Mouse (Mus musculus): ENCODE results near the gene Gfpt1. TPM values are rescaled to one million over a fixed set of nuclear protein-coding genes. Genes with fewer than 3 reads are reported as not detected.

Gfpt1 gene
- polyA plus RNA-seq (2012): 13.5 and 37.0 TPM in 2 replicates

GRCm38 (mm10) chr6:87042337-87043130 is at the start of gene Gfpt1:
Gene Gfpt1, plus strand, starts transcription at chr6:87042846.
- no peak for TF ChIP-seq GATA1 (IDR thresholded peaks at IDR 0.05; ENCODE audit: low read length)

GRCm38 (mm10) chr6:86994254-86994653 is 48.4 kb upstream of the Gfpt1 start:
- TF ChIP-seq GATA1 (IDR thresholded peaks at IDR 0.05; ENCODE audit: low read length): no peak

- TF ChIP-seq GATA1 (IDR thresholded peaks at IDR 0.05; ENCODE audit: low read length): no peak
Observed at GRCm38 (mm10) chr6:86996629-86997307, 45.9 kb upstream of the Gfpt1 start.

DNA sequence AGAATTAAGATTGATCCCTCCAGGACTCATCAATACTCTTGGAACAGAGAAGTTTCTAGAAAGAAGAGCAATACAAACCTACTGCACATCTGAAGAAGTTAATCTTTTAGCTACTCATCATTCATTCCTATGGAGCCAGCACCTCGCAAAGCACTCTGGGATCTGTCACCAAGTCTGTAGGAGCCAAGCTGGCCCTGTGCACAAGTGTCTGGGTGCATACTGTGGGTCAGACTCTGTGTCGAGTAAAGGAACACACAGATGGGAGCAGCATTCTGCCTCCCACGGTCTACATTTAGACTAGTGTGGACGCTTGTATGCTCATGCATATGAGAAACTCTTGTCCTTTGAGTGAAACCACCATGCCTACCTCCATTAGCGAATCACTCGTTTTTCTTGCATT is 45.3 kb upstream of the Gfpt1 start:
- no peak for TF ChIP-seq GATA1 (IDR thresholded peaks at IDR 0.05; ENCODE audit: low read length)

GRCm38 (mm10) chr6:87001995-87002394 is 40.7 kb upstream of the Gfpt1 start:
- no peak for TF ChIP-seq GATA1 (IDR thresholded peaks at IDR 0.05; ENCODE audit: low read length)

DNA sequence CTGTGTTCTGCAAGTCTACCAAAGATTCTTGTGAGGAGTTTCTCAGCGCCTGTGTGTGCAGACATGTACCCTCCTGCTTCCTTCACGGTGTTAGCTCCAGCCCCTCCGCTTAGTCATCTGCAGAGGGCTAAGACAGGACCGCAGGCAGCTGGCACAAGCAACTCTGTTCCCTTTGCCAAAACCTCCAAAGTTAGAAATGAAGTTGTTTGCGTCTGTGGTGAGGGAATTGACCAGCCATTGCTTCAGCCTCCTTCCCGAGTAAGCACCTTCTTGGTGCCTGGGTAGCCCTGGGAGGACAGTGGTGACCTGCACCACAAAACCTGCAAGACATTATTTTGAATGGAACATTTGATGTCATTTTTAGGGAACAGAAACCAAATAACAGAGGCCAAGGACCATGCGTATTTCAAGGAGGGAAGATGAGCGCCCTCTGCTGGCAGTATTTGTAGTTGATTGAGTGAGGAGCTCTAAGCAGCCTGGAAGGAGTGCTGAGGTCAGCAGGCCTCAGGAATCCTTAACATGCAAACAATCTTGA is 40.1 kb upstream of the Gfpt1 start:
- TF ChIP-seq GATA1 (IDR thresholded peaks at IDR 0.05; ENCODE audit: low read length): no peak

- no peak for TF ChIP-seq GATA1 (IDR thresholded peaks at IDR 0.05; ENCODE audit: low read length)
Observed at GRCm38 (mm10) chr6:87004099-87004498, 38.5 kb upstream of the Gfpt1 start.

GRCm38 (mm10) chr6:87005577-87005976 is 37.1 kb upstream of the Gfpt1 start:
- no peak for TF ChIP-seq GATA1 (IDR thresholded peaks at IDR 0.05; ENCODE audit: low read length)

GRCm38 (mm10) chr6:87008887-87009286 is 33.8 kb upstream of the Gfpt1 start, which contains the start of gene Nfu1:
Gene Nfu1, plus strand, starts transcription at chr6:87009236.
- no peak for TF ChIP-seq GATA1 (IDR thresholded peaks at IDR 0.05; ENCODE audit: low read length)

- no peak for TF ChIP-seq GATA1 (IDR thresholded peaks at IDR 0.05; ENCODE audit: low read length)
Observed at GRCm38 (mm10) chr6:87009692-87010328, 32.8 kb upstream of the Gfpt1 start.

DNA sequence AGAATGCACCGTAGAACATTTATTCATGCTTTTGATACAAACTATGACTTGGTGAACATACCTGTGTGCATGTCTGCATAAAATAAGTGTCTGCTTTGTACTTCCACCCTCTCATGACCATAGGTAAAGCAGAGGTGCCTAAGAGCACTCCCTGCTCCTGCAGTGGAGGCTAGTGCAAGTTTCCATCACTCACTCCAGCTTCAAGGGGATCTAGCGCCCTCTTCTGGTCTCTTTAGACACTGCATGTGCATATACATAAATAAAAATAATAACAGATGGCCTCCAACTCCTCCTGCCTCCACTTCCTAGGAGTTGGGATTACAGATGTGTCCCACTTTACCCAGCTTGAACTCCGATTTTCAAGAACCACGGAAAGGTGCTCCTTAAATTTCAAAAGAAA is 25.7 kb upstream of the Gfpt1 start:
- no peak for TF ChIP-seq GATA1 (IDR thresholded peaks at IDR 0.05; ENCODE audit: low read length)

GRCm38 (mm10) chr6:87018874-87019273 is 23.8 kb upstream of the Gfpt1 start:
- TF ChIP-seq GATA1 (IDR thresholded peaks at IDR 0.05; ENCODE audit: low read length): no peak

GRCm38 (mm10) chr6:87021791-87022190 is 20.9 kb upstream of the Gfpt1 start:
- TF ChIP-seq GATA1 (IDR thresholded peaks at IDR 0.05; ENCODE audit: low read length): no peak

DNA sequence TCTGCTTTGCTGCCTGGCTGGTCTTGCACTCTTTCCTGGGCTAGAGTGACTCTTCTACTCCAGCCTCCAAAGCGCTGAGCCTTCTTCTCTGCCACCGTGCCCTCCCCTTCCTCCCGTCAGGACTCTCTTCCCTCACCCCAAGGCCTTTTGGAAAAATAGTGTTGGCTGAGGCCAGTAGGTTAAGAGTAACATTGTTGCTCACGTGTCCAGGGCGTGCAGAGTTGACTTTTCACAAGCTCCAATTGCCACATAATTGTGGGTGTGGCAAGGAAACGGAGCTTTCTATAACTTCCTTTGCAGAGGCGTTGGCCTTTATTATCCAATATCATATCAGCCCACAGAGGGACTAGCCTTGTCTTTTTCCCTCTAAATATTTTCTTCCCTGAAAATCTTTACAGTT is 15.7 kb upstream of the Gfpt1 start:
- TF ChIP-seq GATA1 (IDR thresholded peaks at IDR 0.05; ENCODE audit: low read length): no peak

DNA sequence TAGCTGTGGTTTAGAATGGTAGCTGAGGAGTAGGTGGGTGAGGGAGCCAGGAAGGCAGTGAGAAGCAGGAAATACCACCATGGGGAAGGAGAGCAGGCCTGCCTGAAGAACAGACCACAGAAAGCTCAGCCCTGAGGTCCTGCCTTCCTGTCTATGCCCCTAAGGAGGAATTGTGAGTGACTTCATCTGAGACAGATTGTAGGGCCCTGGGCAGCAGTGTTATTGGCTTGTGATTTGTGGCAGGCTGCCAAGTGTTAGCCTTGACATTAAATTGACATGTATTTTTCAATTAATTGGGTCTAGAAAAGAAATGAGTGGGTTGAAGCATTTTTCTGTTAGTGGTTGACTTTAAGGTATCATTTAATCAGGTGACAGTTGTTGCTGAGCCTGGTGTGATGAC is 13.8 kb upstream of the Gfpt1 start:
- no peak for TF ChIP-seq GATA1 (IDR thresholded peaks at IDR 0.05; ENCODE audit: low read length)

- TF ChIP-seq GATA1 (IDR thresholded peaks at IDR 0.05; ENCODE audit: low read length): no peak
Observed at GRCm38 (mm10) chr6:87032401-87032800, 10.2 kb upstream of the Gfpt1 start.
